Mouse (Mus musculus) testis, postnatal 14 days (tissue): ENCODE results near the gene Chrna9.

Experiments
- DNase-seq: peaks from one replicate; pipeline ENCODE4 v3.0.0; 2021; ENCODE audit warnings: low spot score

Gene Chrna9

GRCm38 (mm10) chr5:66014437-66014836 lies 79.7 kb downstream of the Chrna9 start:
- no peak for DNase-seq

DNA sequence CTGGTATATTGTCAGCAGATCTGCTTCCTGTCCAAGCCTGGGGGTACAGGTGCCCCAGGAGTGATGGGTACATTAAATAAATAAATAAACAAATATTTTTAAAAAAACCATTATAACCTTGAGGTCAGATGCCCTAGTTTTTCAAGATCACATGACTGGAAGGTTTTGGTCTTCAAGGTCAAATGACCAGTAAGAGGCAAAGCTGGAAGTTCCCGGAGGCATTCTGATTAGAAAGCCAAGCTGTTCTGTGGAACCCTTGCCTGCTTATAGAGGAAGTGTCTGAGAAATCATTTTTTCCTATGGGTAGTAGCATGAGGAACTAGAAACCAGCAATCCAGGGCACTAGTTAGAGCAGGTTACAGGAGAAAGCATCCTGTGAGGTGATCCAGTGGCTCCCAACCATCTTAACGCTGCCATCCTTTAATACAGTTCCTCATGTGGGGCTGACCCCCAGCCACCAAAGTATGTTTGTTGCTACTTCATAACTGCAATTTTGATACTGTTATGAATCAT lies 80.8 kb downstream of the Chrna9 start:
- no peak for DNase-seq

DNA sequence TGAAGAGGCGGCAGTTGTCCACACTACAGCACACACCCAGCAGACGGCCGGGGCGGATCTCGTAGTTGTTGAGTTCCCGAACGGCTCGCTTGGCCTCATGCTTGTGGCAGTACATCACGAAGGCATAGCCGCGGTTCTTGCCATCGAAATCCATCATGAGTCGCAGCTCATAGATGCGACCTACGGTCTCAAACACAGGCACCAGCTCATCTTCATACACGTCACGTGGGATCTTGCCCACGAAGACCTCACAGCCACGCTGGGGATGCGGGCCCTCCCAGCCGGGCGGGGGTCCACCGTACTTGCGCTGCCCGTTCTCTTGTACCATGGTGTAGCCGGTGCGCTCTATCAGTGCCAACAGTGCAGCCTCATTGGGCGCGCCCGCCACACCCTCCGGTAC lies 92.1 kb downstream of the Chrna9 start:
- no peak for DNase-seq
